Mouse (Mus musculus) E14TG2a.4 (cell line): ENCODE results near the gene Mlana.

Experiments
- CTCF ChIP-seq: conservative IDR thresholded peaks from 2 replicates; pipeline ENCODE4 v1.5.1; 2014; ENCODE audit warnings: low read length
- NANOG ChIP-seq: IDR thresholded peaks from 2 replicates; pipeline ENCODE4 v1.6.1; 2014; ENCODE audit warnings: borderline replicate concordance, low read length, mixed read lengths
- POU5F1 ChIP-seq: IDR thresholded peaks from 2 replicates; pipeline ENCODE4 v1.6.1; 2014; ENCODE audit warnings: low read length, borderline replicate concordance

DNA sequence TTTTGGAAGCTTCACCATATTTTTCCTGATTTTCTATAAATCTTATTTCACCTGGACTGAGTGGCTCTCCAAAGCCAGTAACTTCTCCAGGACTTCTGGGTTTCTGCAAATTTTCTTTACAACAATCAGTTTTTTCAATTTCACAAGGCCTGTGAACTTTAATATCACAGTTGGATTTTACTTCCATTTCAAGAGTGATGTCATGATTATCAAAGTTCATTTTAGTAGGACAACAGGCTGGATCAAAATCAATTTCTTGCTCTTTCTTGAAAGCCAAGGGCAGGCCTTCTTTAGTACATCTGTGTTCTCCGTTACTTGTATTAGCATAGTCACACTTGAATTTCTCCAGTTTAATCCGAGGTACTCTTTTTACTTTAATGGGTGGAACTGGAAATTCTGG lies 56.3 kb downstream of the Mlana start:
- TF ChIP-seq CTCF (no peak), POU5F1 (no peak), NANOG (no peak)
